Mouse (Mus musculus): Measurements from ENCODE around the gene Fam219a. TPM values are rescaled to one million over a fixed set of nuclear protein-coding genes. Genes with fewer than 3 reads are reported as not detected.

The Fam219a gene
- total RNA-seq, 4 experiments from 2014 or later, result 12.3 to 16.5 (median 14.1) TPM

DNA sequence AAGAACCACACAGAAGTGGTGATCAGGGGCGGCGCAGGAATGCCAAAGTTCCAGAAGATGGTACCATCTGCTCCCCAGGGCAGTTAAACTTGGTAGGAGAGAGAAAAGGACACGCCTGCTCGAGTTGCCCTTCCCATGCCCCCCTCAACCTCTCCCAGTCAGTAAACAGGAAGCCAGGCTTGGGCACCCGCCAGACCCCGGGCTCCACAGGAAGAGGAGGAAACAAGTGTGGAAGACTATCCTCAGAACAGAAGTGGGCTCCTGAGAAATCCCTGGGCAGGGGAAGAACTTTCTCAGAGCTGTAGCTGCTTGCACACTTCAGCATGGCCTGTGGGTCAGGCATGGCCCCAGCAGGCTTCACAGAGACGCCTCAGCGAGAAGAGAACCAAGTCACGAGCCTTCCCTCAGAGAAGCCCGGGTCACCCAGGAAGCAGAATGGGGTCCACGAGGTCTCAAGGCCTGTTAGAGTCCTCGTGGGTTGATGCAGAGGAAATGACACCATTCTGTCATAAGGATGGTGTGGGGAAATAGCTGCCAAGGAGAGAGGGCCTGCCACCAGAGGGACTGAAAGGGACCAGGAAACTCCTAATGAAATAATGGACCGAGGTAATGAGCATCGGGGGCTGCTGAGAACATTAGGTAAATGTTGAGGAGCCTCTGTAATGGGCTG lies 14.2 kb downstream of the Fam219a start:
- peak; percentile 83 for DNase-seq (ENCODE audit: low spot score)

GRCm38 (mm10) chr4:41553116-41553515 lies 16.2 kb downstream of the Fam219a start:
- no peak for DNase-seq (ENCODE audit: low spot score)

DNA sequence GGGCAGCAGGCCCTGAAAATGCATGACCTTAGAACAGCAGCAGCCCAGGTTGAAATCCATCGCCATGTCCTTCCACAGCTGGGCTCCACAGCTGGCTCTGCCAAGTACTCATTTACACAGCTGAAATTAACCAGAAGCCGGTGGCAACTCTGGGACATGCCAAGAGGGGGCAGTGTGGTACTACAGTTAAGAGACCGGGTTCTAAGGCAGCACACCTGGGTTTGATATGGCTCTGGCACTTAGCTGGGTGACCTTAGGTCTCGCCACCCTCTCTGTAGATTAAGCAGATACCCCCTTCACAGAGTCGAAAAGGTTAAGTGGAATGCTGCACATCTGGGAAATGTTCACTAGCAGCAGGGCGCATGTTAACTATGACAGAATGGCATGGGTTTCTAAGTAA lies 16.8 kb downstream of the Fam219a start:
- DNase-seq (ENCODE audit: low spot score), result peak; percentile 76

DNA sequence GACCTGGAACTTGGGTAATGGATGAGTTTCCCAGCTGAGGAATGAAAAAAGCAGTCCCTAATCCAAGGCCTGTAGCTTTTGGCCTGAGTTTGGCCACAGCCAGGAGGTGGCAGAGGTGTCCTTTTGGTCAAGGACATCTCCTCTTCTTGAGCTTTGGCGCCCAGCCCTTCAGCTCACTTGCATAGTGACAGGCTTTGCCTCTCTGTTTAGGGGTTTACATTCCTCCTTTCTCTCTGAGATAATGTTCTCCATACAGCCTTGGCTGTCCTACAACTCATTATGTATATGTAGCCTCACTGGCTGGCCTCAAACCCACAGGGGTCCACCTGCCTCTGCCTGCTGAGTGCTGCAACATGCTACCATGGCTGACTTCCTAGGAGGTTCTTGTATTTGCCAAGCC lies 22.3 kb downstream of the Fam219a start:
- DNase-seq (ENCODE audit: low spot score), result no peak

DNA sequence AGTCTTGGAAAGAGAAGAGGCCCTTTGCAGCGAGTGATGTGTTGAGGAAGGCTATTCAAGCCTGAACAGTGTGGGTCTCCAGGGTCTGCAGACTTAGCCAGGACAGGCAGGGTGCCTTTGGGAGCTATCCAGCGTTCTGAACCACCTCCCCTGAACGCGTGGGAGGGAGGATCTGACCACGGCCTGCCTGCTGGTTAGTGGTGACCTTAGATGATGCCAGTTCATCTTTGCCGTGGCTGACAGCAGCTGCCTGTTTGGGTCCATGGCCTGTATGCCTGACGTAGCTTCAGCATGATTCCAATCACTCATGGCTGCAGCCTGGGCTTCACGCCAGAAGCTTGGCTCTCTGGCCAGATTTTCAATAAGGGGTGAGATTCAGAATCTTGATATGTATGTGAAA lies 23.4 kb downstream of the Fam219a start:
- DNase-seq (ENCODE audit: low spot score), result no peak

- DNase-seq (ENCODE audit: low spot score), result no peak
Measured at GRCm38 (mm10) chr4:41542136-41542535, 27.2 kb downstream of the Fam219a start.

- DNase-seq (ENCODE audit: low spot score), result no peak
Measured at GRCm38 (mm10) chr4:41534866-41535265, 34.5 kb downstream of the Fam219a start.

DNA sequence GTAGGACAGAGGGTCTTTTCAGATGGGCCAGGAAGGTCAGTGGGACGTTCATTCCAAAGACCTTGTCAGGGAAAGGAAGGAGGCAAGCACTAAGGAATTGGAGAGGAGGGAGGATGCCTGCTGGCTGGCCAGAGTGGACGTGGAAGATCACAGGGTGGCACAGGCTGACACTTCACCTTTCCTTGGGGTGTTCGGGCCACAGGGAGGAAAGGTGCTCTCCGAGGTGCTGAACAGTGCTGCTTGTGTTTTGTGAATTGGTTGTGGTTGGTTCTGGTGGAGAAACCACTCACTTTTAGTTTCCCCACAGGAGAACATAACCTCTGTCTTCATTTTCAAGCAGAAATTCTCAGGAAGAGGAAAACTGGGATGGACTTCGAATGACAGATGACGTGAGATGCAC lies 36.9 kb downstream of the Fam219a start:
- no peak for DNase-seq (ENCODE audit: low spot score)

- DNase-seq (ENCODE audit: low spot score), result no peak
Measured at GRCm38 (mm10) chr4:41527996-41528395, 41.3 kb downstream of the Fam219a start.

- no peak for DNase-seq (ENCODE audit: low spot score)
Measured at GRCm38 (mm10) chr4:41527076-41527475, 42.3 kb downstream of the Fam219a start.

GRCm38 (mm10) chr4:41526553-41526952 lies 42.8 kb downstream of the Fam219a start:
- no peak for DNase-seq (ENCODE audit: low spot score)

DNA sequence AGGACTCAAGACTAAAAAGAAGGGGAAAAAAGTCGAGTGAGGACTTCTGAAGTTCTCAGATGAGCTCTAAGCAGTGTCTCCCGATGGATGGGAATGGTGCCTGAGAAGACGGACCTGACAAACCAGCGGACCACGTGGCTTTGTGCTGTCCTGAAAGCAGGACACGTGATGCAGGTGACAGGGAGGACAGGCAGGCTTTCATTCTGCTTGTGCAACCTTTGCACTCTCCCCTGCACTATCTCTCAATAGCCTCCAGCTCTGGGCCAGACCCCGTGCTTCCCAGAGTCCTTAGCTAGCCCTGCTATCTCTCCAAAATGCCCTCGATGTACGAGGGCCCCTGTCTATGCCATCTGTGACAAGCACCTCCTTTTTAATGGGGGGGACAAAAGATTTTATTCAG lies 44.5 kb downstream of the Fam219a start:
- no peak for DNase-seq (ENCODE audit: low spot score)

DNA sequence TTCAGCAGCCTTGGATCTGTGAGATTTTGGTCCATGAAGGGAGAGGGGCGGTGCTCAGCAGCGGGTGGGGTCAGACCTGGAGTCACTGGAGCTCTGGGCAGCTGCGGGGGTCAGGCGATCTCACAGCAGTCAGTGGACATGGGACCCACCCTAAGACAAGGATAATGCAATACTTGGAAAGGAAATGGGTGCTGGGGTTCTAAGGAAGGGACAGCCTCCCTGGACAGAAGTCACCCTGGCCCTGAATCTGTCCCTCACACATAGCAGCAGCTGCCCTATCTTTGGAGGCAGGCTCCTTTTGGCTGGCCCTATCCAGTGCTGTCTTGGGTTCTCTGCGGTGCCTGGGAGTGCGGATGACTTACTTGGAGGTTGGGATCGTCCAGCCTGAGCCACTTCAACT lies 45.5 kb downstream of the Fam219a start:
- no peak for DNase-seq (ENCODE audit: low spot score)

GRCm38 (mm10) chr4:41522788-41523187 lies 46.5 kb downstream of the Fam219a start:
- peak; percentile 36 for DNase-seq (ENCODE audit: low spot score)

- no peak for DNase-seq (ENCODE audit: low spot score)
Measured at GRCm38 (mm10) chr4:41522136-41522535, 47.2 kb downstream of the Fam219a start.

- no peak for DNase-seq (ENCODE audit: low spot score)
Measured at GRCm38 (mm10) chr4:41520641-41521040, 48.7 kb downstream of the Fam219a start.

DNA sequence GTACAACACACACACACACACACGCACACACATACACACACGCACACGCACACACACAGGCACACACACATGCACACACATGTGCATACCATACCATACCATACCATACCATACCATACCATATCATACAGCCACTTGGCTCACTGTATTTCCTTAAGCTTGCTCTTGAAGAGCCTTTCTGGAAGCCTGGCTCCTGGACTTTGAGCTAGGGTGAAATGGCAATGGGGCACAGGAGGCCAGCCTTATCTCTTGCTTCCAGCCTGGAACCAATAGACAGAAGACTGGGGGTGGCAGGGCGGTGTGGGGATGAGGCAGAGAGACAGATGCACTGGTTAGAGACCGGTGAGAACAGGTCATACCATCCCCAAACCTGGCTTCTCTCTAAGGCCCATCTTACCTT lies 50.1 kb downstream of the Fam219a start:
- no peak for DNase-seq (ENCODE audit: low spot score)

DNA sequence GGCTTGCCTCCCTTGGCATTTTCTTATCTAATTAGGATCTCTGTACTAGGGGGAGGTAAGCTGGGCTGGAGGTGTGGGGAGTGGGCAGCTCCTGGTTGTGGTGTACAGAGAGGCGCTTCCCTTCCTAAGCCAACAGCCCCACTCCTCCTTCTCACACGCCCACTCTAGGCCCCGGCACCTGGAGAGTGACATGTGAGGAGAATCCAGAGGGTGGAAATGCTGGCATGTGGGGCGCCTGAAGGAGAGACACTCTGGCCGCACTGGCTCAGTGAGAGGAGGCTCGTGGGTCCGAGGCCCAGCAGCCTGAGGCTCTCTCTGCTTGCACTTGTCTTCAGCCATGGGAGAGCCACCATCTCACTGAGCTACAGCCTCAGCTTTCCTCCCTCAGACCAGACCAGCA lies 51.0 kb downstream of the Fam219a start:
- DNase-seq (ENCODE audit: low spot score), result no peak

GRCm38 (mm10) chr4:41517233-41517632 lies 52.1 kb downstream of the Fam219a start, which contains the start of gene 1110017D15Rik:
1110017D15Rik (minus strand) TSS chr4:41517333.
- no peak for DNase-seq (ENCODE audit: low spot score)

GRCm38 (mm10) chr4:41513714-41514113 lies 55.6 kb downstream of the Fam219a start:
- no peak for DNase-seq (ENCODE audit: low spot score)

GRCm38 (mm10) chr4:41513309-41513708 lies 56.0 kb downstream of the Fam219a start:
- DNase-seq (ENCODE audit: low spot score), result no peak

DNA sequence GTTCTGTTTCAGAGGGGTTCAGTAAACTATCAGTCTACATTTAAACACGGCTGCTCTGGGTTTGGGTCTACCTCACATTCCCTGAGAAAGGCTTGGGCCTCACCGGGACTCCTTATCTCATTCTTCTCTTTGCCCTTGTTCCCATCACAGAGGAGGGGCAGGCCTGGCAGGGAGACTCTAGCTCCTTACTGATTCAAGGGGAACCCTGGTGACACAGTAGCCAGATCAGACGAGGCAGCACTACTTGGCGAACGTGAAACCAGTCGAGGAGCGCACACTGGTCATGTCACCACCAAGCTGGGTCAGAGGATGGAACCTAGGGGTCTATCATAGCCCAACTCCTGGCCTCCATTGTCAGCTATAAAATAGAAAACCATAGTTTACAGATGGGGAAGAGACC lies 61.3 kb downstream of the Fam219a start:
- no peak for DNase-seq (ENCODE audit: low spot score)

DNA sequence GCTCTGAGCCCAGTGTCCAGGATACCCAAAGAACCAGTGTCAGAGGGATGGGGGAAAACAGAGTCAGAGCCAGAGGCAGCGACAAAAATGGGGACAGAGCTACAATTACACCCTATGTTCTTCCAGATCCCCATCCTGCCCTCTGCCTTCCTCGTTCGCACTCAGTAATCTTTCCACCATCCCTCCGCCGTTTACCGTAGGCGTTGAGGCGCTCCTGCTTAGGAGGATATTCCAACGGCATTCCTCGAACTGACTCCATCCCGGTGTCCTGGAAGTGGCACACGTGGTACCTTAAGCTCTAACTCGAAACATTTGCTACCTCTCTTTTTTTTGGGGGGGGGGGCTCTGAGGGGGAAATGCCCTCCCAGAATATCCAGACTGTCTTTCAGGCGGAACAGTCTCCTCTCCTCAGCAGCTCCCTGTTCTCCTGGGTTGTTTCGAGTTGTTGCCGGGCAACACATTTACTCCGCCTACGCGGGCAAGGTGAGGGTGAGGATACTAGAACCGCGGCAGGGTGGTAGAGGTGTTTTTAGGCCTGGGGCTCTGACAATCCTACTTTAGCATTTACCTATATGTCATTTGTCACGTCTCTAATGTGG lies 61.9 kb downstream of the Fam219a start:
- DNase-seq (ENCODE audit: low spot score), result no peak

GRCm38 (mm10) chr4:41506906-41507305 lies 62.4 kb downstream of the Fam219a start:
- peak; percentile 83 for DNase-seq (ENCODE audit: low spot score)

Measured in heart, adult 8-10 months (tissue).